Mouse (Mus musculus) heart, postnatal 25 days (tissue): Measurements from ENCODE around the gene Gm20696. TPM values are rescaled to one million over a fixed set of nuclear protein-coding genes. Genes with fewer than 3 reads are reported as not detected.

ENCODE experiments used
- DNase-seq: peaks from one replicate; pipeline ENCODE4 v3.0.0; 2022; ENCODE audit warnings: low spot score
- intact Hi-C: fragments of 180-260 bp; cut with DNase I; formaldehyde crosslinking; loops from one replicate; pipeline ENCODE4 v1.15.1; 2025
- microRNA-seq: library from miRNA; unstranded; fragments of <30 nt; microRNA quantifications from one replicate; pipeline ENCODE4 v1.2.0, GENCODE M21; 2022
- total RNA-seq, 2 experiments: library from RNA; stranded (reverse); gene quantifications; 2 replicates each; pipeline ENCODE4 v1.2.3; 2021

Gene Gm20696
- total RNA-seq, 2 experiments from 2014 or later, result 1.5 to 2.7 TPM

- DNase-seq, result no peak
- intact Hi-C loops, result no loop called here
Observed at GRCm38 (mm10) chr6:99221147-99221546, 445.4 kb downstream of the Gm20696 start.

- intact Hi-C loops, result no loop called here
- DNase-seq, result no peak
Observed at GRCm38 (mm10) chr6:99220472-99220871, 446.1 kb downstream of the Gm20696 start.

- intact Hi-C loops, result no loop called here
- no peak for DNase-seq
Observed at GRCm38 (mm10) chr6:99217846-99218245, 448.8 kb downstream of the Gm20696 start.

DNA sequence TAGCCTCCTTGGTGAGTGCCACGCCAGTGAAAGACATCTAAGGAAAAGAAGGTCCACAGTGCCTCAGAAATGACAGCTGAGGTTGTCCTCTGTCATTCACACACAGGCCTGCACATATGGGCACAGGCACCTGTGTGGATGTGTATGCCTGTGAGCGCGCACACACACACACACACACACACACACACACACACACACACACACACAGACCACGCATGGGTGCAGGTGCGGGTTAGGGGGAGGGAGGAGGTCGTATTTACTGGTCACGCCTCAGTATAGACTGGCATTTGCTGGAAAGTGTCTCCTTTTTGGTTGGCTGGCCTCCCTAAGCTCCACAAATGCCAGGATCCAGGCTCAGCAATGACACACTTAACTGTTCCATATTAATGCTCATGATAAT is 449.4 kb downstream of the Gm20696 start:
- no peak for DNase-seq
- intact Hi-C loops, result no loop called here

- DNase-seq, result no peak
- intact Hi-C loops, result no loop called here
Observed at GRCm38 (mm10) chr6:99212461-99212860, 454.1 kb downstream of the Gm20696 start.

DNA sequence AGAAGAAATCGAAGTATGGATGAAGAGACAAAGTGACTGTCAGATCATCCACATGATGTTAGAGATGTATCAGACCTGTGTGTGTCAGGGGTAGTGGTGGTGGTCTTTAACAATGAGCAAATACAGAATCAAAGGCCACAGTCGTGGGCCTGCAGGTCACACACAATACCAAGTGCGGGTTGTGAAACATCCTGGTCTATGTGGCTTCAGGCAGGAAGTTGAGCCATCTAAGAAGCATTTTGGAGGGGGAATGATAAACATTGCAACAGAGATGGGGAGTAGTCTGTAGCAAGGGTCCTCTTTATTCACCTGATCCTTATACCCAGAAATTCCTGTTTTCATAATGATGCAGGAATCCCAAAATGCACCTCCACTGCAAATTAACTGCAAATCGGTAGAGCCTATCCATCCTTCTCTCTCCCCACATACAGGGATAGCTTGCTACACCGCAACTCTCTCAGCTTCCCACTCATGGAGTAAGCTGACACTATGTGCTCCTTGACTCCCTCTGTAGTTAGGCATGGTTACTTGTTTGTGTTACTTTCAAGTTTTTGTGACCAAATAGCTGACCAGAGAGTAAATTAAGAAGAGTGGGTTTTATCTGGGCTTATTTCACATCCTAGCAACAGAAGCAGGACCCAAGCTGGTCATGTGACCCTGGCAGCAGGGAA is 454.8 kb downstream of the Gm20696 start:
- intact Hi-C loops, result no loop called here
- no peak for DNase-seq

DNA sequence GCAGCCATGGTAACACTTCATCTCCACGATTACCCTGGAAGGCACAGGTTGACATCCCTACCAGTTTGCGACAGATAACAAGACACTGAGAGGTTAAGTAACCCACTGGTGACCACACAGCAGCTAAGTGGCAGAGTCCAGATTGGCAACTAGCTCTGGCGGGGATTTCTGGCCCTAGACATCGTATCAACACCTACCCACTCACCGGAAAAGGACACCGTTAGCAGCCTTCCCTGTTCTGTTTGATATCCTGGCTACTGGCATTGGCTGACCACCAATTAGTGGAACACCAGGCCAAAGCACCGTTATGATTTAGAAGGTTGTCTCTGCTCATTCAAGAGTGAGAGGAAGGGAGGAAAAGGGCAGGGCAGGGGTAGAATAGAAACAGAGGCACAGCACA is 456.4 kb downstream of the Gm20696 start:
- intact Hi-C loops, result no loop called here
- no peak for DNase-seq

Small RNA genes within 50 kb of the gene (microRNA-seq; reads per million reads assigned to microRNA genes)
- not detected for gene Gm22328

Other genes with a start within 250 kb of the Gm20696 start
- 10 to 100 TPM; 33.6 to 35.3 TPM for gene Foxp1, start 144.1 kb downstream of the Gm20696 start, total RNA-seq
- gene Eif4e3, start within 50 bp of the Gm20696 start, total RNA-seq, result 10 to 100 TPM; 36.9 to 40.7 TPM
- gene Gpr27, start 25.9 kb upstream of the Gm20696 start, total RNA-seq, result 1 to 10 TPM; 3.9 to 4.4 TPM
- not detected for gene Prok2, start 59.6 kb upstream of the Gm20696 start, total RNA-seq